Mouse (Mus musculus) adrenal gland, adult 18-20 months (tissue): ENCODE measurements around the gene Cd38. TPM values are rescaled to one million over a fixed set of nuclear protein-coding genes. Genes with fewer than 3 reads are reported as not detected.
"Not testable (repeated sequence)": the region's sequence is repeated elsewhere in the genome, so short reads cannot be mapped to it uniquely, and the experiment has no call there.

ENCODE experiments used
- DNase-seq, 2 experiments: peaks; one replicate each; pipeline ENCODE4 v3.0.0; 2021 to 2022; ENCODE audit warnings: low spot score in 2 of 2
- total RNA-seq, 2 experiments: library from RNA; stranded (reverse); gene quantifications; 1 replicate in 1 of 2; 2 replicates in 1 of 2; pipeline ENCODE4 v1.2.3; 2021

Gene Cd38
- total RNA-seq, 2 experiments from 2014 or later: 6.7 to 7.5 TPM

- DNase-seq: no peak
Observed at GRCm38 (mm10) chr5:43855769-43856168, 12.6 kb upstream of the Cd38 start.

- DNase-seq: no peak
Observed at GRCm38 (mm10) chr5:43859663-43860062, 8.7 kb upstream of the Cd38 start.

DNA sequence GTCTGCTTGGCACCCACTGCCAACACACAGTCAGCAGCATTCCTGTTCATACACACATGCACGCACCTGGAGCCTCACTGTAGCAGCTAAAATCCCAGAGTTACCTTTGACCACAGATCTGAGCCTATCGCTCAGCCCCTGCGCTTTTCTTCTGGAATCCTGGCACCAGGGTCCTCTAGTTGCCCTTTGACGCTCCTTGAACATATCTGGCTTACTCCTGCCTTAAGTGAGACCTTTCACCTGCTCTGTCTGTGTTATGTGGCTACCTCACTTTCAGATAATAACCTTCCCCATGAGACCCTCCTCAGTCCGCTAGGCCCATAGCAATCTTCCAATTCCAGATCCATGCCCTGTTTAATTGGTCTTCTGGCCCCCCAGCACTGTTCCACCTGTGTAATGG, 8.3 kb upstream of the Cd38 start:
- DNase-seq: no peak

- DNase-seq: no peak
Observed at GRCm38 (mm10) chr5:43860670-43861431, 7.5 kb upstream of the Cd38 start.

- no peak for DNase-seq
Observed at GRCm38 (mm10) chr5:43863642-43864041, 4.7 kb upstream of the Cd38 start.

GRCm38 (mm10) chr5:43865316-43865715, 3.0 kb upstream of the Cd38 start:
- no peak for DNase-seq

DNA sequence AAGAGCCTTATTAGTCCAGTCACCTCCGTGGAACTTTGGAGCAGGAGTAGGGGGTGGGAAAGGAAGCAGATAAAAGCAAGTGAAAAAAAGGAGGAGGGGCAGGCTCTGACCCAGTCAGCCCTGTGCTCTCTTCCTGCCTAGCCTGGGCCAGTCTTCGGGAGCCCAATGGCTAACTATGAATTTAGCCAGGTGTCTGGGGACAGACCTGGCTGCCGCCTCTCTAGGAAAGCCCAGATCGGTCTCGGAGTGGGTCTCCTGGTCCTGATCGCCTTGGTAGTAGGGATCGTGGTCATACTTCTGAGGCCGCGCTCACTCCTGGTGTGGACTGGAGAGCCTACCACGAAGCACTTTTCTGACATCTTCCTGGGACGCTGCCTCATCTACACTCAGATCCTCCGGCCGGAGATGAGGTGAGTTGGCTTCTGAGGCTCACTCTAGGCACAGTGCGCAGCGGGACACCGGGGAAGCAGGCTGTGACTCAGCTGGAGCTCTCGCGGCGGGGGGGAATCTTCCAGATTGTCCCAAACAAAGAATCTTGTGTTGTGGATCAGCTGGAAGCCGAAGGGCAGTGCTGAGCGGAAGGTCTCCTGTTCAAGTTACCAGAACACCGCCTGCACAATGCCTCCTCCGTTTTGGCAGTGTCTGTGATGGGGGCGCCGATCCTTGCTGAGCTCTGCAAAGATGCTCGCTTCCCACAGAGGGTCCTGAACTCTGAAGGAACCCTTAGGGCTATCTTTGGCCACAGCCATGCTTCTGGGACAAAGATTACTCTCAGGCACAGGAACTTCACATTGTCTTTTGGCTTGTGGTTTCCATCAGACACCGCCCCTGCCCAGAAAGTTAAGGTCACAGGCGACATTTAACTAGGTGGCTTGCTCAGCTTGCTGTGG, 603 bp downstream of the Cd38 start:
- DNase-seq: peak; percentile 15 to 34

DNA sequence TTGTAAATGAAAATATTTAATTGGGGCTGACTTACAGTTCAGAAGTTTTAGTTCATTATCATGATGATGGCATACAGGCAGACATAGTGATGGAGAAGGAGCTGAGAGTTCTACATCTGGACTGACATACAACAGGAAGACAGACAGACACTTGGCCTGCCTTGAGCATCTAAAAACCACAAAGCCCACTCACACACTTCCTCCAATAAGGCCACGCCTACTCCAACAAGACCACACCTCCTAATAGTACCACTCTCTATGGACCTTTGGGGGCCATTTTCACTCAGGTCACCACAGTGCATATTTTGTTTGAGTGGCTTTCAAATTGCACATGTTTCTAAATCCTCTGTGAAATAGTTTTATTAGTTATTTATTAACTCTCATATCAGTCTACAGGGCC, 3.5 kb downstream of the Cd38 start:
- no peak for DNase-seq

DNA sequence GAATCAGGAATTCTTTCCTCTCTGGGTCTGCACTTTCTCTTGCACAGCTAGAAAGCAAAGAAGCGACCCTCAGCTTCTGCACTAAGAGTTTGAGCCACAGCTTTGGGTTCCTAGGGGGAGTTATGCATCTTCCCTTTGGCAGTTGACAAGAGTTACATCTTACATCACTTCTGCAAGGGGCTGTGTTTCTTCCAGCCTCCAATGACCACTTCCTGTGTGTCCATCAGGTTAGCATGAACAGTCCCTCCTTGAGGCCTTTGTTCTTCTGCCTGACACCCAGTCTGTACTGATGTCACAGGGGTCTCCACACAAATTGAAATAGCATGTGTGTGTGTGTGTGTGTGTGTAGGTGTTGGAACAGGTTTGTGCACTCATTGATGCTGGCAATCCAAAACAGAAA, 4.3 kb downstream of the Cd38 start:
- no peak for DNase-seq

- DNase-seq: no peak
Observed at GRCm38 (mm10) chr5:43882034-43882433, 13.7 kb downstream of the Cd38 start.

DNA sequence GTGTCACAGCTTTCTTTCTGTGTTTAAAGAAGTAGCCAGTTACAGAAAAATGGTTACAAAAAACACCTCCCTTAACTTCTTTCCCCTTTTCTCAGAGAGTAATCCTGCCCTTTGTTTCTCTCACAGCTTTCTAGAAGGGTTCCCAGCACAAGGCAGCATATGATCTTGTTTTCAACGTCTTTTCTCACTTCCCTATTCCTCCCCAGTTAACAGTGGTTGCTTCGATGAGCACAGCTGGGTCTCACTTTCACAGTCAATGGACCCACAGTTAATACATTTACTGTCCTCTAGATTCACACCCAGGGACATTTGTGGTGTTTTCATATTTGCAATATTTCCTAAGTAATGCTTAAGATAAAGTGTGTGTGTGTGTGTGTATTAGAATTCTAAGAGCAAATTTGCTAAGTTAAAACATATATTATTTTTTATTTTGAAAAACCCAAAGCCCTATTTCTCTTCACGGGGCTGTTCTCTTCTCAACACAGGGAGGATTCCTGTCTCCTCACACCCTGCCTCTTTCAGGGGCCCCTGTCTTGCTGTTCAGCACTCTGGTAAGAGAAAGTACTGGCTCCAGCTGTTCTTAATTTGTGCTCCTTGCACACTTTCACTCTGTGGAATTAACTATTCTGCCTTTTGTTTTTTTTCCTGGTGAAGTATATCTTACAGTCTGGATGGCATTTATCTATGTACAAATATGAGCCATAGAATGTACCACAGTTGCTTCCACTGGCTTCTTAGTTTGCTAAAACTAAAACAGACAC, 16.9 kb downstream of the Cd38 start:
- no peak for DNase-seq

GRCm38 (mm10) chr5:43892386-43892785, 24.0 kb downstream of the Cd38 start:
- DNase-seq: no peak

DNA sequence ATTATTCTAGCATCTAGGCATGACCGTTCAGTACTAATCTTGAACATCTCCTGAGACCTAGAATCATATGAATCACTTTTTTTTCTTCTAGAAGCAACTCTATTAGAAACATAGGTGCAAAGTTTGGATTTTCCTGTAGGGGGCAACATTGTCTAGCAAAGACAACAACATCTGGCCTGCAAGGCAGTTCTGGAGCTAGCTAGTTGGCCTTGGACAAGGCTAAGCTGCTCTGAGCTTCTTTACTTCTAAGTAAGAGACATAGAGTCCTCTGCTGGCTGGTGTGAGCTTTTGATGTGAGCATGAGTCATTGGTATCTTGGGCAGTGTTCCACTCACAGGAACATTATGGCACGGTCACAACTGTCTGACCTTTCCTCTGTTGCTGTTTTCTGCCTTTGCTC, 25.8 kb downstream of the Cd38 start:
- peak; percentile 26 to 30 for DNase-seq

- DNase-seq: no peak
Observed at GRCm38 (mm10) chr5:43895931-43896330, 27.6 kb downstream of the Cd38 start.

- DNase-seq: no peak
Observed at GRCm38 (mm10) chr5:43904685-43905084, 36.3 kb downstream of the Cd38 start.

GRCm38 (mm10) chr5:43909213-43909612, 40.9 kb downstream of the Cd38 start:
- no peak for DNase-seq

GRCm38 (mm10) chr5:43910006-43910405, 41.7 kb downstream of the Cd38 start:
- no peak for DNase-seq

GRCm38 (mm10) chr5:43912844-43913243, 44.5 kb downstream of the Cd38 start, which contains the start of gene Gm7879:
TSS of gene Gm7879 (plus strand) at chr5:43913144.
- DNase-seq: not testable (repeated sequence)

DNA sequence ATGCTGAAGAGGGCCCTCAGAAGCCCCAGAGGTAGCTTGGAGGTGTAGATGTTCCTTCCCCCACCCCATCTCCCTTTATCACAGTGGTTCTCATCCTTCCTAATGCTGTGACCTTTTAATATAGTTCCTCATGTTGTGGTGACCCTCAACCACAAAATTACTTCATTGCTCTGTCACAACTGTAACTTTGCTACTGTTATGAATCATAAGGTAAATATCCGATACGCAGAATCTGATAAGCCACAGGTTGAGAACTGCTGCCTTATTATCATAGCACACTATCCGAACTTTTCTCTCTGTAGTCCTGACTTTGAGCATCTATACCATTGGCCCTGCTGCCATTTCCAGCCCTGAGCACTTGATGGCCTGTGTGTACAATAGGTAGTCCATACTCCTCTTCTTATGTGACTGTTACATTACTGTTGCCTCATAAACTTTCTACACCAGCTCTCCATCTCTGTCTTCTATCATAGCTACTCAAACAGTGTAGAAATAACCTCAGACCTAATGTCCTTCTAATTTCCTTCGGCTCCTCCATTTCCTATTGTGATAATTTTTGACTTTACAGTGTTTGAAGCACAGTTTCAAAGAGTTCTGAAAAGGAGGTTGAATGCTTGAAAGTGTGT, 47.0 kb downstream of the Cd38 start:
- DNase-seq: no peak

DNA sequence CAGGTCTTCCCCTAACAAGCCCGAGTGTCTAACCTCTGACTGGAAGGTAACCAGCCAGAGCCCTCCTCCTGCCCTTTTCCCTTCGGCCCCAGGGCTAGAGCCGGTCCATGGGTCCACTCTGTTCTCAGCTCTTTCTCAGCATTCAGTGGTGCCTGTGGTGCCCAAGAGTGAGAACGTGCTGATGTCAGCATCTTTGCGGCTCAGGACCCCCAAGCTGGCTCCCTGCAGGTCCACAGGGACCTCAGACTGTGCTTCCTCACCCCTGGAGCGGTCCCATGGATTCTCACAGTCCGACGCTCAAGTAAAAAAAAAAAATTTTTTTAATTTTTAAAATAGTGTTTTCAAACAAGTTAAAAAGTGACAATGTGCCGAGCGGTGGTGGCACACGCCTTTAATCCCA, 53.5 kb downstream of the Cd38 start:
- no peak for DNase-seq

GRCm38 (mm10) chr5:43923933-43924332, 55.6 kb downstream of the Cd38 start:
- DNase-seq: peak; percentile 57 to 71
